In the genomic region with DNA sequence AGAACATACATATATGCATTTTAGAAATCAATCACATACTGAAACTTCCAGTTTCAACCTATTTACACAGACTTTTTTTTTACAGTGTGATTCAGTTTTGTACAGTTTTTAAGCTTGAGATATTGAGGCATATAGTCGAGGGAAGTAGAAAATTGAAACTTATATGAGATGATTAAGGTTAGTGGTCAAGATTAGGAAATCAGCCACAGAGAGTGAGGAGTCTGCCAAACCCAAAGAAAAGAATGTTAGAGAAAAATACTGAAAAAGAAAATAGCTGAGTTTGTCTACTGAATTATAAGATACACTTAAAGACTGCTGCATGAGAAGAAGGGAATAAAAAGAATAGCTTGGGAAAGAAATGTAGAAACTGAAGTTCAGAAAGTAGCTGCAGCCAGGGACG, we compare ENCODE assay signal across 15 mouse cellular contexts.
"Had no signal": no experiment of that assay in that cellular context is flagged by ENCODE, and none has a peak within 500 bp of the region (broad histone marks: within the 10 kb centered on the region; RNA-seq: fewer than 3 reads in every experiment).

No protein-coding gene starts in this region.

- DNase-seq: lung, adult 18-20 months; lung, embryonic 14.5 days; lung, postnatal 10 days; lung, postnatal 4 days; midbrain, embryonic 14.5 days; right cerebral cortex, postnatal 14 days; thymus, adult 2 months; thymus, postnatal 25 days; thymus, postnatal 4 days had no signal

- ATAC-seq: midbrain, embryonic 16.5 days had no signal

- H3K27me3 ChIP-seq: midbrain, embryonic 12.5 days; neural tube, embryonic 12.5 days; stomach, embryonic 15.5 days had no signal

- H3K27ac ChIP-seq: midbrain, embryonic 10.5 days; midbrain, embryonic 12.5 days; neural tube, embryonic 12.5 days; stomach, embryonic 15.5 days; stomach, postnatal 0 days had no signal

- H3K4me3 ChIP-seq: midbrain, embryonic 10.5 days; midbrain, embryonic 12.5 days; neural tube, embryonic 12.5 days; stomach, embryonic 15.5 days had no signal

- H3K4me1 ChIP-seq: neural tube, embryonic 12.5 days had no signal

- H3K9ac ChIP-seq: lung, embryonic 14.5 days; midbrain, embryonic 12.5 days; neural tube, embryonic 12.5 days; stomach, embryonic 15.5 days had no signal

- H3K9me3 ChIP-seq: midbrain, embryonic 10.5 days; midbrain, embryonic 12.5 days; neural tube, embryonic 12.5 days; stomach, embryonic 15.5 days had no signal

- H3K36me3 ChIP-seq: midbrain, embryonic 10.5 days; midbrain, embryonic 12.5 days; neural tube, embryonic 12.5 days; stomach, embryonic 15.5 days had no signal

- H3K4me2 ChIP-seq: lung, embryonic 14.5 days; midbrain, embryonic 12.5 days; neural tube, embryonic 12.5 days; stomach, embryonic 15.5 days had no signal
